Mouse (Mus musculus): Measurements from ENCODE around the gene Bicdl1.

DNA sequence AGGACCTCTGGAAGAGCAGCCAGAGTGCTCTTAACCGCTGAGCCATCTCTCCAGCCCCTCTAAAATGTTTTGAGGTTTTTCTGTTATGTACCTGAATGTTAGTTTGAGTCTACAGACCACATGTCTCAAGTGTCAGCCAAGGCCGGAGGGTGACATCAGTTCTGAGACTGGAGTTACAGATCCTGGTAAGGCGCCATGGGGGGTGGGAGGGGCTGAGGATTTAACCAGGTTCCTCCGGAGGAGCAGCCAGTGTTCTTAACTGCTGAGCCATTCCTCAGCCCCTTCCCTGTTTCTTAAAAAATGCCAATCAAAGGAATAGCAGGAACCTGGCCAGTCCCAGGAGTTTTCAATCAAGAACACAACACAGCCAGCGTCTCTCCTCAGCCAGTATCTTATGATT, 101.1 kb downstream of the Bicdl1 start:
- TF ChIP-seq CTCF (IDR thresholded peaks at IDR 0.05; ENCODE audit: borderline replicate concordance, insufficient read depth, low read depth, low read length) (no peak), POLR2A (IDR thresholded peaks at IDR 0.05; ENCODE audit: borderline replicate concordance, insufficient read depth, low read length) (no peak)
